Mouse (Mus musculus): ENCODE results near the gene Bpifa6. TPM values are rescaled to one million over a fixed set of nuclear protein-coding genes. Genes with fewer than 3 reads are reported as not detected.

Gene Bpifa6
- polyA plus RNA-seq, 2 experiments = not detected

GRCm38 (mm10) chr2:153962821-153963331 is 11.9 kb upstream of the Bpifa6 start:
- no peak for ATAC-seq (ENCODE audit: insufficient read depth)
- TF ChIP-seq EP300 (IDR thresholded peaks at IDR 0.05; ENCODE audit: low read depth) (no peak), CTCF (IDR thresholded peaks at IDR 0.05; ENCODE audit: low read depth) (no peak)
- Histone ChIP-seq H3K4me2 (ENCODE audit: low read depth) (no peak overlapping the region), H3K9me3 (ENCODE audit: control insufficient read depth, low read length) (no peaks in the 10 kb centered on the region), H3K9ac (replicated peaks) (no peak overlapping the region), H3K27ac (no peak overlapping the region), H3K27me3 (ENCODE audit: control insufficient read depth, insufficient read depth, low read length) (no peaks in the 10 kb centered on the region), H3K4me3 (ENCODE audit: insufficient read depth in 1 of 2, low read depth in 2 of 2, low read length in 2 of 2) (no peak overlapping the region), H3K4me1 (replicated peaks; ENCODE audit: control insufficient read depth in 2 of 2, insufficient read depth in 2 of 2, low read length in 1 of 2) (no peaks in the 10 kb centered on the region), H3K36me3 (replicated peaks; ENCODE audit: control insufficient read depth, insufficient read depth, low read depth) (no peaks in the 10 kb centered on the region)
- no peak for DNase-seq (ENCODE audit: low read depth in 3 of 3, low spot score in 3 of 3)
- 39% methylated on average over 4 of the region's 4 CpGs for WGBS (ENCODE audit: insufficient replicate concordance)

- Histone ChIP-seq H3K4me1 (replicated peaks; ENCODE audit: control insufficient read depth in 2 of 2, insufficient read depth in 2 of 2, low read length in 1 of 2) (no peaks in the 10 kb centered on the region), H3K9me3 (ENCODE audit: control insufficient read depth, low read length) (no peaks in the 10 kb centered on the region), H3K36me3 (replicated peaks; ENCODE audit: control insufficient read depth, insufficient read depth, low read depth) (no peaks in the 10 kb centered on the region), H3K27me3 (ENCODE audit: control insufficient read depth, insufficient read depth, low read length) (no peaks in the 10 kb centered on the region), H3K4me3 (ENCODE audit: insufficient read depth in 1 of 2, low read depth in 2 of 2, low read length in 2 of 2) (no peak overlapping the region), H3K27ac (no peak overlapping the region), H3K4me2 (ENCODE audit: low read depth) (no peak overlapping the region), H3K9ac (replicated peaks) (no peak overlapping the region)
- no peak for TF ChIP-seq EP300 (IDR thresholded peaks at IDR 0.05; ENCODE audit: low read depth)
- no peak for TF ChIP-seq CTCF (IDR thresholded peaks at IDR 0.05; ENCODE audit: low read depth)
- WGBS (ENCODE audit: insufficient replicate concordance) = 57% methylated on average over 1 of the region's 1 CpGs
- no peak for DNase-seq (ENCODE audit: low read depth in 3 of 3, low spot score in 3 of 3)
- ATAC-seq (ENCODE audit: insufficient read depth) = no peak
Observed at GRCm38 (mm10) chr2:153963334-153963733, 11.4 kb upstream of the Bpifa6 start.

GRCm38 (mm10) chr2:153970221-153970620 is 4.5 kb upstream of the Bpifa6 start:
- Histone ChIP-seq H3K27me3 (ENCODE audit: control insufficient read depth, insufficient read depth, low read length) (no peaks in the 10 kb centered on the region), H3K36me3 (replicated peaks; ENCODE audit: control insufficient read depth, insufficient read depth, low read depth) (no peaks in the 10 kb centered on the region), H3K9ac (replicated peaks) (no peak overlapping the region), H3K4me3 (ENCODE audit: insufficient read depth in 1 of 2, low read depth in 2 of 2, low read length in 2 of 2) (no peak overlapping the region), H3K4me1 (replicated peaks; ENCODE audit: control insufficient read depth in 2 of 2, insufficient read depth in 2 of 2, low read length in 1 of 2) (no peaks in the 10 kb centered on the region), H3K4me2 (ENCODE audit: low read depth) (no peak overlapping the region), H3K9me3 (ENCODE audit: control insufficient read depth, low read length) (no peaks in the 10 kb centered on the region), H3K27ac (no peak overlapping the region)
- WGBS (ENCODE audit: insufficient replicate concordance) = 62% methylated on average over 5 of the region's 5 CpGs
- no peak for ATAC-seq (ENCODE audit: insufficient read depth)
- DNase-seq (ENCODE audit: low read depth in 3 of 3, low spot score in 3 of 3) = no peak
- TF ChIP-seq CTCF (IDR thresholded peaks at IDR 0.05; ENCODE audit: low read depth) (no peak), EP300 (IDR thresholded peaks at IDR 0.05; ENCODE audit: low read depth) (no peak)

- H3K9ac ChIP-seq (replicated peaks) = no peak overlapping the region
- H3K4me2 ChIP-seq (ENCODE audit: low read depth) = no peak overlapping the region
- no peaks in the 10 kb centered on the region for H3K27me3 ChIP-seq (ENCODE audit: control insufficient read depth, insufficient read depth, low read length)
- no peak for TF ChIP-seq EP300 (IDR thresholded peaks at IDR 0.05; ENCODE audit: low read depth)
- TF ChIP-seq CTCF (IDR thresholded peaks at IDR 0.05; ENCODE audit: low read depth) = peak; percentile 93
- no peaks in the 10 kb centered on the region for H3K4me1 ChIP-seq (replicated peaks; ENCODE audit: control insufficient read depth in 2 of 2, insufficient read depth in 2 of 2, low read length in 1 of 2)
- no peaks in the 10 kb centered on the region for H3K36me3 ChIP-seq (replicated peaks; ENCODE audit: control insufficient read depth, insufficient read depth, low read depth)
- WGBS (ENCODE audit: insufficient replicate concordance) = 4% methylated on average over 7 of the region's 7 CpGs
- DNase-seq (ENCODE audit: low read depth in 3 of 3, low spot score in 3 of 3) (peak in 2 of 3 experiments; percentile 6 to 7), ATAC-seq (ENCODE audit: insufficient read depth) (no peak)
- no peak overlapping the region for H3K27ac ChIP-seq
- H3K4me3 ChIP-seq (ENCODE audit: insufficient read depth in 1 of 2, low read depth in 2 of 2, low read length in 2 of 2) = no peak overlapping the region
- no peaks in the 10 kb centered on the region for H3K9me3 ChIP-seq (ENCODE audit: control insufficient read depth, low read length)
Observed at GRCm38 (mm10) chr2:153995770-153996169, 21.0 kb downstream of the Bpifa6 start.

DNA sequence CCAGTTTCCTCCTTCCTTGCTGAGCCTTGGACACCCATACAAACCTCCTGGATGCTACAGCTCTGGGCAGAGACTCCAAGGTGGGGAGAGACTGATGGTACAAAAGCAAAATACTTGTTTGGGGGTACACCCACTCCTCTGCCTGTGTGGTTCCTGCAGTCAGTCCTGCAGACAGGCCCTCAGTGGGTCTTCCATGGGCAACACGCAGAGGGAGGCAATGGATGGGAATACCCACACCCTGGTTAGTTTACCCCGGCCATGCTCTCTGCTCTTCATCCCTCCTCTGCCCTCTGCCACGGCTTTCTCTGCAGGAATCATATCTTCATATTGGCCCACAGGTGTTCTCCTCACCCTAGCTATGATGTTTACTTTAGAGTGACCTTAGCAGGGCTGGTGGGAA is 25.8 kb downstream of the Bpifa6 start:
- Histone ChIP-seq H3K27me3 (ENCODE audit: control insufficient read depth, insufficient read depth, low read length) (no peaks in the 10 kb centered on the region), H3K9ac (replicated peaks) (no peak overlapping the region), H3K4me1 (replicated peaks; ENCODE audit: control insufficient read depth in 2 of 2, insufficient read depth in 2 of 2, low read length in 1 of 2) (no peaks in the 10 kb centered on the region), H3K27ac (no peak overlapping the region), H3K4me2 (ENCODE audit: low read depth) (no peak overlapping the region), H3K9me3 (ENCODE audit: control insufficient read depth, low read length) (no peaks in the 10 kb centered on the region), H3K4me3 (ENCODE audit: insufficient read depth in 1 of 2, low read depth in 2 of 2, low read length in 2 of 2) (no peak overlapping the region), H3K36me3 (replicated peaks; ENCODE audit: control insufficient read depth, insufficient read depth, low read depth) (no peaks in the 10 kb centered on the region)
- no peak for DNase-seq (ENCODE audit: low read depth in 3 of 3, low spot score in 3 of 3)
- no peak for ATAC-seq (ENCODE audit: insufficient read depth)
- WGBS (ENCODE audit: insufficient replicate concordance) = 42% methylated on average over 3 of the region's 3 CpGs
- no peak for TF ChIP-seq CTCF (IDR thresholded peaks at IDR 0.05; ENCODE audit: low read depth)
- no peak for TF ChIP-seq EP300 (IDR thresholded peaks at IDR 0.05; ENCODE audit: low read depth)

All from liver, embryonic 14.5 days (tissue).